Mouse (Mus musculus): ENCODE measurements at regions not wholly inside any gene's neighbourhood (a gene's known extent, or its start where the extent isn't known, plus 50 kb on each side); places are given as distances from the start of the nearest gene placed in this dataset.

DNA sequence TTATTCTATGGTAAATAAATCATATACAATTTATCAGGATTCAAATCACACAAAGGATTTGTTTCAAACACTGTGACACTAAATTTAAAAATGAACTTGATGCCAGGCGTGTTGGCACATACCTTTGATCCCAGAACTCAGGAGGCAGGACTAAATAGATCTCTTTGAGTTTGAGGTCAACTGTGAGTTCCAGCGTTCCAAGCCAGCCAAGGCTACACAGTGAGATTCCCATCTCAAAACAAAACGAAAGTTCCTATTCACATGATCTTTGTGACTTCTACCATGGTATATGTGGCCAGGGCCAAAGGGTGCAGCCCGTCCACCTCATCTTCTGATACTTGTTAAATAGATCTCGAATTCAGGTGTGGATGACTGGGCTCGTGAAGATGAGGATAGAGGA lies 216.9 kb upstream of the Dio3 start:
- Histone ChIP-seq H3K36me3 (replicated peaks; ENCODE audit: insufficient read depth, low read length) (no peaks in the 10 kb centered on the region), H3K9me3 (ENCODE audit: low read length) (no peaks in the 10 kb centered on the region), H3K4me1 (ENCODE audit: insufficient read depth) (no peaks in the 10 kb centered on the region), H3K27ac (ENCODE audit: low read depth) (no peak overlapping the region), H3K9ac (replicated peaks) (no peak overlapping the region), H3K27me3 (ENCODE audit: insufficient read depth, low read length) (no peaks in the 10 kb centered on the region), H3K4me3 (ENCODE audit: low read depth, low read length) (no peak overlapping the region), H3K4me2 (ENCODE audit: low read depth, low read length) (no peak overlapping the region)
- no peak for TF ChIP-seq CTCF (IDR thresholded peaks at IDR 0.05; ENCODE audit: low read depth)
- TF ChIP-seq EP300 (IDR thresholded peaks at IDR 0.05; ENCODE audit: low read depth) = no peak
- ATAC-seq (no peak), DNase-seq (no peak)
- 76% methylated on average over 6 of the region's 6 CpGs for WGBS (ENCODE audit: insufficient replicate concordance)

- no peak for DNase-seq
- H3K9ac ChIP-seq (replicated peaks) = no peak overlapping the region
Measured at GRCm38 (mm10) chr12:110063013-110063412, 215.9 kb upstream of the Dio3 start.

GRCm38 (mm10) chr12:110066361-110066885 lies 212.4 kb upstream of the Dio3 start:
- Histone ChIP-seq H3K9me3 (ENCODE audit: low read length) (0 out of 2 replicates have a peak, but pooled peaks cover 4% of the 10 kb centered on the region), H3K4me1 (ENCODE audit: insufficient read depth) (no peaks in the 10 kb centered on the region), H3K4me2 (ENCODE audit: low read depth, low read length) (no peak overlapping the region), H3K36me3 (replicated peaks; ENCODE audit: insufficient read depth, low read length) (no peaks in the 10 kb centered on the region), H3K27ac (ENCODE audit: low read depth) (no peak overlapping the region), H3K27me3 (ENCODE audit: insufficient read depth, low read length) (no peaks in the 10 kb centered on the region), H3K4me3 (ENCODE audit: low read depth, low read length) (no peak overlapping the region), H3K9ac (replicated peaks) (no peak overlapping the region)
- TF ChIP-seq CTCF (IDR thresholded peaks at IDR 0.05; ENCODE audit: low read depth) (no peak), EP300 (IDR thresholded peaks at IDR 0.05; ENCODE audit: low read depth) (no peak)
- ATAC-seq = no peak
- 65% methylated on average over 4 of the region's 4 CpGs for WGBS (ENCODE audit: insufficient replicate concordance)
- no peak for DNase-seq

More at GRCm38 (mm10) chr12:110063013-110063412, 215.9 kb upstream of the Dio3 start:
- H3K4me2 ChIP-seq (ENCODE audit: low read depth, low read length) = no peak overlapping the region
- 56% methylated on average over 8 of the region's 8 CpGs for WGBS (ENCODE audit: insufficient replicate concordance)
- no peak overlapping the region for H3K27ac ChIP-seq (ENCODE audit: low read depth)
- H3K4me1 ChIP-seq (ENCODE audit: insufficient read depth) = no peaks in the 10 kb centered on the region
- no peak overlapping the region for H3K4me3 ChIP-seq (ENCODE audit: low read depth, low read length)
- no peaks in the 10 kb centered on the region for H3K9me3 ChIP-seq (ENCODE audit: low read length)
- no peaks in the 10 kb centered on the region for H3K27me3 ChIP-seq (ENCODE audit: insufficient read depth, low read length)
- ATAC-seq = no peak
- H3K36me3 ChIP-seq (replicated peaks; ENCODE audit: insufficient read depth, low read length) = no peaks in the 10 kb centered on the region
- TF ChIP-seq CTCF (IDR thresholded peaks at IDR 0.05; ENCODE audit: low read depth) (no peak), EP300 (IDR thresholded peaks at IDR 0.05; ENCODE audit: low read depth) (no peak)

DNA sequence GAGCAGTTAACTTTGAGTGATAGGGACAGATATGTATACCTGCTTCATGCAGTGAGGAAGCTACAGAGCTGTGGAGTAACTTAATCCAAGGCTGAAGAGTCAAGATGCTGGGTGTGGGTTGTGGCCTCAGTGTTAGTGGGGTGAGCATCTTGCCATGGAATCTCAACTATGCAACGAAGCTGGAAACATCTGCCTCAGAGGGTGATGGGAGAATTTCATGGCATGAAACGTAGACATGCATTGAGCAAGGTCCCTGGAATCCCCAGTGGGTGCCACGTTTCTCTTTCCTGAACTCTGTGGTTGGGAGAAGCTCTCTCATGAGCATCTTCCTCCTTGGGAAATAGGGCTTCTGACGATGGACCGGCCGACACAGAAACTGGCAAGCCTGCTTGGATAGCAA lies 208.4 kb upstream of the Dio3 start:
- Histone ChIP-seq H3K4me1 (ENCODE audit: insufficient read depth) (no peaks in the 10 kb centered on the region), H3K9me3 (ENCODE audit: low read length) (0 out of 2 replicates have a peak, but pooled peaks cover 4% of the 10 kb centered on the region), H3K4me3 (ENCODE audit: low read depth, low read length) (no peak overlapping the region), H3K27me3 (ENCODE audit: insufficient read depth, low read length) (no peaks in the 10 kb centered on the region), H3K27ac (ENCODE audit: low read depth) (no peak overlapping the region), H3K36me3 (replicated peaks; ENCODE audit: insufficient read depth, low read length) (no peaks in the 10 kb centered on the region), H3K4me2 (ENCODE audit: low read depth, low read length) (no peak overlapping the region), H3K9ac (replicated peaks) (no peak overlapping the region)
- 69% methylated on average over 6 of the region's 6 CpGs for WGBS (ENCODE audit: insufficient replicate concordance)
- DNase-seq = no peak
- TF ChIP-seq EP300 (IDR thresholded peaks at IDR 0.05; ENCODE audit: low read depth) (no peak), CTCF (IDR thresholded peaks at IDR 0.05; ENCODE audit: low read depth) (no peak)
- ATAC-seq = no peak

- Histone ChIP-seq H3K4me1 (ENCODE audit: insufficient read depth) (no peaks in the 10 kb centered on the region), H3K4me2 (ENCODE audit: low read depth, low read length) (no peak overlapping the region), H3K27me3 (ENCODE audit: insufficient read depth, low read length) (no peaks in the 10 kb centered on the region), H3K4me3 (ENCODE audit: low read depth, low read length) (no peak overlapping the region), H3K27ac (ENCODE audit: low read depth) (no peak overlapping the region), H3K9ac (replicated peaks) (no peak overlapping the region), H3K9me3 (ENCODE audit: low read length) (0 out of 2 replicates have a peak, but pooled peaks cover 4% of the 10 kb centered on the region), H3K36me3 (replicated peaks; ENCODE audit: insufficient read depth, low read length) (no peaks in the 10 kb centered on the region)
- DNase-seq = no peak
- TF ChIP-seq EP300 (IDR thresholded peaks at IDR 0.05; ENCODE audit: low read depth) (no peak), CTCF (IDR thresholded peaks at IDR 0.05; ENCODE audit: low read depth) (no peak)
- 62% methylated on average over 4 of the region's 4 CpGs for WGBS (ENCODE audit: insufficient replicate concordance)
- no peak for ATAC-seq
Measured at GRCm38 (mm10) chr12:110071823-110072222, 207.0 kb upstream of the Dio3 start.

- TF ChIP-seq EP300 (IDR thresholded peaks at IDR 0.05; ENCODE audit: low read depth) (no peak), CTCF (IDR thresholded peaks at IDR 0.05; ENCODE audit: low read depth) (no peak)
- H3K27me3 ChIP-seq (ENCODE audit: insufficient read depth, low read length) = no peaks in the 10 kb centered on the region
- no peak overlapping the region for H3K9ac ChIP-seq (replicated peaks)
- H3K36me3 ChIP-seq (replicated peaks; ENCODE audit: insufficient read depth, low read length) = no peaks in the 10 kb centered on the region
- no peaks in the 10 kb centered on the region for H3K4me1 ChIP-seq (ENCODE audit: insufficient read depth)
- H3K4me2 ChIP-seq (ENCODE audit: low read depth, low read length) = no peak overlapping the region
- no peaks in the 10 kb centered on the region for H3K9me3 ChIP-seq (ENCODE audit: low read length)
- 75% methylated on average over 8 of the region's 8 CpGs for WGBS (ENCODE audit: insufficient replicate concordance)
- no peak for ATAC-seq
- DNase-seq = no peak
- no peak overlapping the region for H3K27ac ChIP-seq (ENCODE audit: low read depth)
- H3K4me3 ChIP-seq (ENCODE audit: low read depth, low read length) = no peak overlapping the region
Measured at GRCm38 (mm10) chr12:110074921-110075320, 203.9 kb upstream of the Dio3 start.

Measured in liver, postnatal 0 days (tissue).